Mouse (Mus musculus): ENCODE results near the gene Gm3278.
"Not testable (repeated sequence)": the region's sequence is repeated elsewhere in the genome, so short reads cannot be mapped to it uniquely, and the experiment has no call there.

The Gm3278 gene

GRCm38 (mm10) chr14:4892116-4892515 is at the start of gene Gm3278:
TSS of gene Gm3278 (plus strand) at chr14:4892416.
- not testable (repeated sequence) for DNase-seq (ENCODE audit: low spot score in 2 of 2)

- not testable (repeated sequence) for DNase-seq (ENCODE audit: low spot score in 2 of 2)
Measured at GRCm38 (mm10) chr14:4855299-4855980, 36.8 kb upstream of the Gm3278 start, which contains the start of gene Gm3264. TSS of gene Gm3264 (plus strand) at chr14:4855576.

All from natural killer cell, adult 2 months (primary cell).